Mouse (Mus musculus) lung, adult 2 months (tissue): ENCODE results near the gene Spire2.

Experiments
- CTCF ChIP-seq: fragments of 200-500 bp; IDR thresholded peaks from 2 replicates; pipeline ENCODE4 v1.5.1; 2011; ENCODE audit warnings: mild to moderate bottlenecking, low read length, control low read depth; ENCODE audit not compliant: insufficient read depth
- POLR2A ChIP-seq: fragments of 200-500 bp; IDR thresholded peaks from 2 replicates; pipeline ENCODE4 v1.6.1; 2011; ENCODE audit warnings: low read depth, mild to moderate bottlenecking, control low read depth, low read length, borderline replicate concordance; ENCODE audit errors: extremely low read depth

GRCm38 (mm10) chr8:123361082-123361739 lies 28.7 kb downstream of the Spire2 start:
- peak; percentile 97 for TF ChIP-seq CTCF
- TF ChIP-seq POLR2A = no peak
